ENCODE assay signal across 8 mouse cellular contexts in genomic region chr17:56080781-56081585, GRCm38 (mm10). TPM values are rescaled to one million over a fixed set of nuclear protein-coding genes. Genes with fewer than 3 reads are reported as not detected.
DNase-seq lines count a peak whose midpoint lies in the region; ATAC-seq and TF ChIP-seq lines count a peak whose summit lies in the region.

No protein-coding gene starts in this region.

- peak overlapping the region; percentile 99 for H3K4me3 ChIP-seq in forebrain, postnatal 0 days (ENCODE audit: low read depth, low read length)
- no peak overlapping the region for H3K4me3 ChIP-seq in lung, postnatal 0 days (ENCODE audit: low read depth, low read length)

- H3K9me3 ChIP-seq in forebrain, postnatal 0 days (ENCODE audit: low read length) = no peaks in the 10 kb centered on the region
- no peaks in the 10 kb centered on the region for H3K9me3 ChIP-seq in lung, postnatal 0 days (ENCODE audit: low read length)

- ATAC-seq in forebrain, postnatal 0 days = peak; percentile 66
- no peak for ATAC-seq in lung, postnatal 0 days

- peak overlapping the region; percentile 71 for H3K9ac ChIP-seq in forebrain, postnatal 0 days
- no peak overlapping the region; the same call in 1 of the 2 replicates for H3K9ac ChIP-seq in lung, postnatal 0 days (replicated peaks; ENCODE audit: low read depth)

- 7% methylated on average over 8 of the region's 8 CpGs for WGBS in forebrain, postnatal 0 days
- 9% methylated on average over 8 of the region's 8 CpGs for WGBS in lung, postnatal 0 days

- peak; percentile 26 for TF ChIP-seq CTCF in forebrain, postnatal 0 days (IDR thresholded peaks at IDR 0.05; ENCODE audit: low read depth)
- no peak for TF ChIP-seq CTCF in lung, postnatal 0 days (IDR thresholded peaks at IDR 0.05)

- TF ChIP-seq EP300 in lung, postnatal 0 days (IDR thresholded peaks at IDR 0.05) = no peak

- H3K27ac ChIP-seq in forebrain, postnatal 0 days (ENCODE audit: low read depth, low read length) = 0 out of 2 replicates have a peak overlapping the region, but pooled peaks have one; percentile 40
- no peak overlapping the region for H3K27ac ChIP-seq in lung, postnatal 0 days (ENCODE audit: low read length)

- H3K4me1 ChIP-seq in forebrain, postnatal 0 days (ENCODE audit: insufficient read depth) = peaks cover 11% of the 10 kb centered on the region
- peaks cover 15% of the 10 kb centered on the region; the same call in 1 of the 2 replicates for H3K4me1 ChIP-seq in lung, postnatal 0 days (ENCODE audit: insufficient read depth, low read depth, low read length)

- H3K27me3 ChIP-seq in forebrain, postnatal 0 days (ENCODE audit: insufficient read depth, low read length) = no peaks in the 10 kb centered on the region
- H3K27me3 ChIP-seq in lung, postnatal 0 days (replicated peaks; ENCODE audit: insufficient read depth, low read length) = no peaks in the 10 kb centered on the region

- peaks cover 18% of the 10 kb centered on the region; the same call in 1 of the 2 replicates for H3K36me3 ChIP-seq in forebrain, postnatal 0 days (ENCODE audit: insufficient read depth)
- H3K36me3 ChIP-seq in lung, postnatal 0 days (ENCODE audit: insufficient read depth, low read length) = peaks cover 7% of the 10 kb centered on the region; the same call in 1 of the 2 replicates

- peak overlapping the region; percentile 96 for H3K4me2 ChIP-seq in forebrain, postnatal 0 days (ENCODE audit: low read depth)
- peak overlapping the region; percentile 90 for H3K4me2 ChIP-seq in lung, postnatal 0 days (replicated peaks; ENCODE audit: low read depth, low read length)

- DNase-seq in heart, adult 11 months = peak; percentile 96
- no peak for DNase-seq in heart, adult 18-20 months
- peak; percentile 94 for DNase-seq in ZHBTc4 (ENCODE audit: low read depth, low spot score)
- DNase-seq in forebrain, postnatal 0 days = peak; percentile 81
- DNase-seq in kidney, postnatal 14 days = peak; percentile 40
- DNase-seq in lung, postnatal 0 days (ENCODE audit: low spot score) = peak; percentile 72
- DNase-seq in right cerebral cortex, postnatal 25 days = peak; percentile 42
- no peak for DNase-seq in urinary bladder, postnatal 25 days (ENCODE audit: low spot score)

RNA-seq across cellular contexts. Expression of gene Hdgfl2, which starts 1.5 kb away (rescaled TPM):
- total RNA-seq in heart, adult 18-20 months (2021) = 10 to 100 TPM; 30.6 to 37.2 TPM
- total RNA-seq in forebrain, postnatal 0 days (2014; rRNA removed) = 79.9 and 96.4 TPM in 2 replicates
- polyA plus RNA-seq in forebrain, postnatal 0 days (2015; fragmentation: Nextera tagmentation; extraction: Ambion mirVana) = 99.9 and 114 TPM in 2 replicates
- 58.4 and 61.7 TPM in 2 replicates for polyA plus RNA-seq in lung, postnatal 0 days (2015; fragmentation: Nextera tagmentation; extraction: Ambion mirVana)

RNA-seq across cellular contexts. Expression of gene Ubxn6, which starts 6.2 kb away (rescaled TPM):
- total RNA-seq in heart, adult 18-20 months (2021) = 10 to 100 TPM; 51.4 to 57.0 TPM
- 90.3 and 109 TPM in 2 replicates for total RNA-seq in forebrain, postnatal 0 days (2014; rRNA removed)
- polyA plus RNA-seq in forebrain, postnatal 0 days (2015; fragmentation: Nextera tagmentation; extraction: Ambion mirVana) = 88.1 and 88.6 TPM in 2 replicates
- 59.7 and 60.4 TPM in 2 replicates for polyA plus RNA-seq in lung, postnatal 0 days (2015; fragmentation: Nextera tagmentation; extraction: Ambion mirVana)

RNA-seq across cellular contexts. Expression of gene Plin4, which starts 28.6 kb away (rescaled TPM):
- 100 to 1,000 TPM; 118 to 175 TPM for total RNA-seq in heart, adult 18-20 months (2021)
- total RNA-seq in forebrain, postnatal 0 days (2014; rRNA removed) = 0.08 and 0.52 TPM in 2 replicates
- 0.02 TPM in 1 of 2 replicates, not detected in the other for polyA plus RNA-seq in forebrain, postnatal 0 days (2015; fragmentation: Nextera tagmentation; extraction: Ambion mirVana)
- 0.05 and 0.08 TPM in 2 replicates for polyA plus RNA-seq in lung, postnatal 0 days (2015; fragmentation: Nextera tagmentation; extraction: Ambion mirVana)

RNA-seq across cellular contexts. Expression of gene Plin5, which starts 36.4 kb away (rescaled TPM):
- 100 to 1,000 TPM; 166 TPM for total RNA-seq in heart, adult 18-20 months (2021)
- total RNA-seq in forebrain, postnatal 0 days (2014; rRNA removed) = 2.7 and 3.2 TPM in 2 replicates
- polyA plus RNA-seq in forebrain, postnatal 0 days (2015; fragmentation: Nextera tagmentation; extraction: Ambion mirVana) = 2.4 and 3.9 TPM in 2 replicates
- polyA plus RNA-seq in lung, postnatal 0 days (2015; fragmentation: Nextera tagmentation; extraction: Ambion mirVana) = 3.2 and 4.3 TPM in 2 replicates

RNA-seq across cellular contexts. Expression of gene Chaf1a, which starts 40.7 kb away (rescaled TPM):
- total RNA-seq in heart, adult 18-20 months (2021) = 1 to 10 TPM; 1.1 to 1.3 TPM
- 4.7 and 5.9 TPM in 2 replicates for total RNA-seq in forebrain, postnatal 0 days (2014; rRNA removed)
- polyA plus RNA-seq in forebrain, postnatal 0 days (2015; fragmentation: Nextera tagmentation; extraction: Ambion mirVana) = 4.5 and 4.6 TPM in 2 replicates
- 3.0 and 3.2 TPM in 2 replicates for polyA plus RNA-seq in lung, postnatal 0 days (2015; fragmentation: Nextera tagmentation; extraction: Ambion mirVana)

Comparison
In these comparisons a context has a peak if more than half of its experiments do, and no peak if none do; other contexts are left out.
1. DNase-seq: peak in heart, adult 11 months (single experiment), ZHBTc4 (single experiment), forebrain, postnatal 0 days (single experiment), kidney, postnatal 14 days (single experiment), lung, postnatal 0 days (single experiment) and right cerebral cortex, postnatal 25 days (single experiment); none in heart, adult 18-20 months (0 of 2) and urinary bladder, postnatal 25 days (single experiment).
2. RNA of gene Plin4, which starts 28.6 kb away (total RNA-seq): 118 to 175 TPM in heart, adult 18-20 months; 0.08 to 0.52 TPM in forebrain, postnatal 0 days; every median in the first group is over 10 times any median in the second.